Mouse (Mus musculus): ENCODE results near the gene Diaph2. TPM values are rescaled to one million over a fixed set of nuclear protein-coding genes. Genes with fewer than 3 reads are reported as not detected.

Gene Diaph2
- polyA plus RNA-seq, 1 experiment, result 9.9 TPM

DNA sequence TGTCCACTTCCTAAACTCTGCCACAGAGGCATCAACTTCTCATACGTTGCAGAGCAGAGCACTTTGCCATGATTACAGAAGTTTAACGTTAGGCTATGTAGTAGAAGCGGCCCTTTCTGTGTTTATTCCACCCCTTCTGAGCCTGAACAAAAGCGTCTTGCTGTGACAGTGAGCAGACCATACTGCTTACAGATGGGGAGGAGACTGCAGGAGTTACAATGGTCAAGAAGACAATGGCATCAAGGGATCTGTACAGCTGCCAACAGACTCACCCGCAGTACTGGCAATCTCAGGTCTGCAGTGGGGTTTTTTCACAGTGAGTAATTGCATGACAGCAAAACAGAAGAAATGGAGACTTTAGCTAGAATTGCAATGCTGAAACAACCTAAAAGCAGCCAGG is 756.1 kb downstream of the Diaph2 start:
- Histone ChIP-seq H3K4me1 (ENCODE audit: control insufficient read depth, insufficient read depth, insufficient read length, low read length) (no peaks in the 10 kb centered on the region), H3K4me3 (ENCODE audit: insufficient read depth, low read depth, low read length) (no peak overlapping the region), H3K27ac (replicated peaks; ENCODE audit: low read depth, low read length) (no peak overlapping the region)
